Mouse (Mus musculus) lung, postnatal 0 days (tissue): ENCODE measurements around the gene Prss21.

ENCODE experiments used
- CTCF ChIP-seq: IDR thresholded peaks from 2 replicates; pipeline ENCODE4 v1.5.1; 2016; ENCODE audit warnings: antibody characterized with exemption, mild to moderate bottlenecking
- EP300 ChIP-seq: IDR thresholded peaks from 2 replicates; pipeline ENCODE4 v1.6.1; 2016; ENCODE audit warnings: antibody characterized with exemption, mild to moderate bottlenecking, control low read depth

DNA sequence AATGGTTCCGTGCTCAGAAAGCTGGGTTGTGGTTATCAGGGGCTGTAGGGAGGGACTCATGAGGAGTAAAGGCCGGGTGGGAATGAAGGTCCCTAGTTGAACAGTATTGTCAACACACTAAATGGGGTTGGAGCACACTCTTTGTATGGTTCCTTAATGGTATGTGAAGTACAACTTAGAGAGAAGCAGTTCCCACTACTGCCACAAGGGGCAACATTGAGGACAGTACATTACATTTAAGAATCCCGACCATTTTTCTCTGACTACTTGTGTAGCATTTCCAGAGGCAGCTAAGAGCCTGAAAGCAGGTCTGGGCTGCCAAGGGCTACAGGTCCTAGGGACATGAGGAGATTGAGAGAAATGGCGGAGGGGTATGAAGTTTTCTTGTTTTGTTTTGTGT, 26.7 kb upstream of the Prss21 start:
- peak; percentile 87 for TF ChIP-seq CTCF
- TF ChIP-seq EP300, result no peak
